Mouse (Mus musculus) liver, embryonic 14.5 days (tissue): ENCODE measurements around the gene Th.

ENCODE experiments used
- CTCF ChIP-seq: IDR thresholded peaks from 2 replicates; pipeline ENCODE4 v1.5.1; 2016; ENCODE audit warnings: antibody characterized with exemption, low read depth, control low read depth
- EP300 ChIP-seq: IDR thresholded peaks from 2 replicates; pipeline ENCODE4 v1.6.1; 2016; ENCODE audit warnings: antibody characterized with exemption, low read depth

- TF ChIP-seq CTCF (no peak), EP300 (no peak)
These were observed 31.1 kb downstream of the Th start for GRCm38 (mm10) chr7:142899872-142900271.
